Mouse (Mus musculus): ENCODE results near the gene Dhx58. TPM values are rescaled to one million over a fixed set of nuclear protein-coding genes. Genes with fewer than 3 reads are reported as not detected.

Dhx58 gene
- polyA plus RNA-seq (2016; fragmentation: Nextera tagmentation; extraction: Ambion mirVana), result 2.0 and 3.5 TPM in 2 replicates

DNA sequence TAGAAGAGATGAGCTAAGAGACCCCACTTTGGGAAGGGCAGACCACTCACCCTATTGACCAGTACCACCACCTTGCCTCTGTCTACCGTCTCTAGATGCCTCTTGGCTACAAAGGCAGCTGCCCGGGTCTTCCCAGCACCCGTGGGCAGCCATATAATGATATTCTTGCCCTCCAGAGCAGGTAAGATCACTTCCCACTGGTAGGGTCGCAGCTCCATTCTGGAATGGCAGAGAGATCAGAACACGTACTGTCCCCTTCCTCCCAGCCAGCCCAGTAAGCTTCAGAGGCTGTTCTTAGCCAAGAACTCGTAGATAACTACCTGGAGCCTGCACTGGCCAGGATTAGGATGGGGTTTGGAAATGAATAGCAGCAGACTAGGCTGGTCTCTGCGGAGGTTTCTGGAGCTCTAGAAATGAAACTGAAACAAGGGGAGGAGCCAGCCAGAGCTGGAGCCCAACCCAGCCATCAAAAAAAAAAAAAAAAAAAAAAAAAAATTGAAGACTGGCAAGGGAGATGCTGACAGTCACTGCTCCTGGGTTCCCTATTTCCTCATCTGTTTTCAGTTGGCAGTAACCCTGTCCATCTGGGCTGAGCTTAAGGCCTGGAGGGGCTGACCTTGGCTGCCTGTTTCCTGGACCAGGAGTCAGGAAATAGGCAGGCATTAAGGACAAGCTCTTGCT lies at the start of gene Dhx58:
Gene Dhx58 (minus strand): TSS at position 421 of the 681 bp plus-strand sequence.
- Histone ChIP-seq H3K27me3 (ENCODE audit: low read depth, poor library complexity, severe bottlenecking) (peaks cover 14% of the 10 kb centered on the region), H3K4me1 (peaks cover 28% of the 10 kb centered on the region), H3K9me3 (replicated peaks) (no peaks in the 10 kb centered on the region), H3K36me3 (peaks cover 48% of the 10 kb centered on the region), H3K27ac (replicated peaks) (no peak within 1 kb of the TSS), H3K4me3 (0 out of 2 replicates have a peak within 1 kb of the TSS, but pooled peaks have one; percentile 9)
- WGBS, result 75% methylated on average over 7 of the region's 7 CpGs
- no peak for DNase-seq (ENCODE audit: low spot score)

DNA sequence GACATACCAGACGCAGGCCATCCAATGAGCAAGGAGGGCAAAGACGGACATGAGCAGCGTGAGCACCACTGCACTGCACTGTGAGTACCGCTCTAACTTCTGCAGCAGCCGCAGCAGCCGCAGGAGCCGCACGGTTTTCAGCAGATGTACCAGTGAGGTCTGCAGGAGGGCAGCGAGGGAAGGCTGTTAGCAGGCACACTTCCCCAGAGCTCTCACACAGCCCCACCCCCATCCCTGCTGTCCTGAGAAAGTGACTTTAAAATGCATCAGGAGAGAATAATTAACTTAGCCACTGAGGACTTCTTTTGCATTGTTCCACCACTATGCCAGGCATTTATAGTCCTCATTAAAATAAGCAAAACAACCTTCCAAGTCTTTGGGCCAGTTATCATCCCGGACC lies 48.2 kb upstream of the Dhx58 start:
- H3K27ac ChIP-seq (replicated peaks), result no peak overlapping the region
- no peak overlapping the region for H3K4me3 ChIP-seq
- 57% methylated on average over 10 of the region's 10 CpGs for whole genome bisulfite sequencing
- peaks cover 44% of the 10 kb centered on the region for H3K27me3 ChIP-seq (ENCODE audit: low read depth, poor library complexity, severe bottlenecking)
- peaks cover 5% of the 10 kb centered on the region; the same call in 1 of the 2 replicates for H3K36me3 ChIP-seq
- H3K9me3 ChIP-seq (replicated peaks), result no peaks in the 10 kb centered on the region
- no peak for DNase-seq (ENCODE audit: low spot score)
- no peaks in the 10 kb centered on the region; the same call in 1 of the 2 replicates for H3K4me1 ChIP-seq

DNA sequence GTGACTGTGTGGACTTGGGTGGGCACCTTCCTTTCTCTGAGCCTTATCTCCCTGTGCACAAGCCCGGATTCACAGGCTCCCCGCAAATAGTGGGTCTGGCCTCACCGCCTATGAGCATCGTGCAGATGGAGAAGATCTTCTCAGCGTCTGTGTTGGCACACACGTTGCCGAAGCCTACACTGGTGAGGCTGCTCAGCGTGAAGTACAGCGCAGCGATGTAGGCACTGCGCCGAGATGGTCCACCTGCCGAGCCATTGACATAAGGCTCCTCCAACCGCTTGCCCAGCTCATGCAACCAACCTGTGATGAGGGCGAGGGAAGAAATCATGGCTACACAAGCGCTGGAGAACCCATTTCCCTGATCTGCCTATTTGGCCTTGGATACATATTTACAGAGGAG lies 46.1 kb upstream of the Dhx58 start:
- Histone ChIP-seq H3K27me3 (ENCODE audit: low read depth, poor library complexity, severe bottlenecking) (peaks cover 39% of the 10 kb centered on the region), H3K9me3 (replicated peaks) (no peaks in the 10 kb centered on the region), H3K36me3 (peaks cover 5% of the 10 kb centered on the region; the same call in 1 of the 2 replicates), H3K4me1 (no peaks in the 10 kb centered on the region; the same call in 1 of the 2 replicates), H3K4me3 (no peak overlapping the region), H3K27ac (replicated peaks) (no peak overlapping the region)
- WGBS, result 89% methylated on average over 16 of the region's 16 CpGs
- DNase-seq (ENCODE audit: low spot score), result no peak

DNA sequence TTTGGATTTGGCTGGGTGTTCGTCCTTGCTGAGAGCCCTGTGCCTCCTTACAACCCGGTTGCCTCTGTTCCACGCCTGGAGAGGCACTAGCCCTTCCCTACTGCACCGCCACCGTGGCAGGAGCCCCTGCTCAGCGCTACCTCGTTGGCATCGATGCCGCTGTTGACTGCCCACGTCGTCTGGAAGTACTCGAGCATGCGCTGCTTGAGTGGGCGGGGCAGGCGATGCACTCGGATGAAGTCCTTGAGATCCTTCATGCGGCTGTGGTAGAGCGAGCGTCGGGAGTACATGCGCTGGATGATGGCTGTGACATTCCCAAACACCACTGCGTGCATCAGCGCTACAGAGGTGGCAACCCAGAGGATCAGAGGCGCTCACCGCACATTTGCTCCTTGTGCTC lies 45.4 kb upstream of the Dhx58 start:
- peaks cover 5% of the 10 kb centered on the region; the same call in 1 of the 2 replicates for H3K36me3 ChIP-seq
- H3K27me3 ChIP-seq (ENCODE audit: low read depth, poor library complexity, severe bottlenecking), result peaks cover 39% of the 10 kb centered on the region
- no peaks in the 10 kb centered on the region; the same call in 1 of the 2 replicates for H3K4me1 ChIP-seq
- DNase-seq (ENCODE audit: low spot score), result no peak
- H3K27ac ChIP-seq (replicated peaks), result no peak overlapping the region
- 48% methylated on average over 25 of the region's 25 CpGs for WGBS
- H3K9me3 ChIP-seq (replicated peaks), result no peaks in the 10 kb centered on the region
- no peak overlapping the region for H3K4me3 ChIP-seq

DNA sequence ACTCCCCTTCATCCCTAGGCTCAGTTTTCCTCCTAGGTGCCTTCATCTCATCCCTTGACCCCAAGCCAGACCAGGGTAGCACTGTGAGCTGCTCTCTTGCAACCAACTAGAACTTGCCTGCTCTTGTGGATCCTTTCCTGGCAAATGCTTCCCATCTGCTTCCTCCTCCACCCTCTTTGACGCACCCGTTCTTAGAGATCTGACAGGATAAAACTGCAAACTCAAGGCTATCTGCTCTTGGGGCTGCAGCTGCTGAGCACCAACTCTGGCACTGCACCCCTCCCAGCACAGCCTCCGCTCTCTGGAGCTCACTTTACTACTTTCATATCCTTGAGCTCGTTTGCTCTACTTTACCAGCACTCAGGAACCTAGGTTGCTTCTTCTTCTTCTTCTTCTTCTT lies 44.5 kb upstream of the Dhx58 start:
- H3K4me1 ChIP-seq, result no peaks in the 10 kb centered on the region; the same call in 1 of the 2 replicates
- peaks cover 5% of the 10 kb centered on the region; the same call in 1 of the 2 replicates for H3K36me3 ChIP-seq
- peaks cover 39% of the 10 kb centered on the region for H3K27me3 ChIP-seq (ENCODE audit: low read depth, poor library complexity, severe bottlenecking)
- DNase-seq (ENCODE audit: low spot score), result no peak
- no peak overlapping the region for H3K4me3 ChIP-seq
- no peak overlapping the region for H3K27ac ChIP-seq (replicated peaks)
- 86% methylated on average over 4 of the region's 4 CpGs for WGBS
- no peaks in the 10 kb centered on the region for H3K9me3 ChIP-seq (replicated peaks)

DNA sequence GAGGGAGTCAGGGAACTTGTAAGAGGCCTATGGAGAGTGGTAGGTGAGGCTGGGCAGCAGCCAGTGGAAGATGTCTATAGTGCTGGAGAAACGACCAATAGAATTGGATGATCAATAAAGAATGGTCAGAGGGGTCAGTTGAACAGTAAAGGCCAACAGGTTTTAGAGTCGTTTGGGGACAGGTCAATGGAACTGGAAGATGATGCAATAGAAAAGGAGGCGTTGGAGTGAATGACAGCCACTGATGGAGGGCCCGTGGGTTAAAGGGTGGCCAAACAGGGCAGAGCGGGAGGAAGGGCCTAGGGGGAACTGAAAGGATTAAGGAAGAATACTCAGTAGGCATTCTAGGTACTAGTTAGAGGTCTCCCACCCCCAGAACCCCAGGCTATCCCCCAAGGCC lies 43.0 kb upstream of the Dhx58 start:
- WGBS, result 84% methylated on average over 5 of the region's 5 CpGs
- Histone ChIP-seq H3K36me3 (peaks cover 5% of the 10 kb centered on the region; the same call in 1 of the 2 replicates), H3K9me3 (replicated peaks) (no peaks in the 10 kb centered on the region)

DNA sequence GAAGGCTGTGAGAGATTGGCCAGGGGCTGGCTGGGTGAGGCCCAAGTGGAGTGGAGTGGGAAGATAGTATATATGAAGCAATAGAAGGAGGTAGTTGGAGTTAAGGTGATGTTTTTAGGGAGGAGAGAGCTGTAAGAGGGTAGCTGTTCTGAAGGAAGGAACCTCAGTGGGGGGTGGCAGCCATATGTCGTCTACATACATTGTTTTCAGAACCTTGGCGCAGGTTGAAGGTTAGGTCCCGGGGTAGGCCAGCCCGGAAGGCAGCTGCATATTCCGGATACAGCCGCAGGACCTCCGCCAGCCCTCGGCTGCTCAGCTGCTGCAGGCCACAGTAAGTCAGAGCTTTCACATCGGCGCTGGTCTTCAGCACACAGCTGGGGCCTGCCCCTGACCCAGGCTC lies 42.5 kb upstream of the Dhx58 start:
- no peaks in the 10 kb centered on the region for H3K9me3 ChIP-seq (replicated peaks)
- H3K27ac ChIP-seq (replicated peaks), result no peak overlapping the region
- H3K36me3 ChIP-seq, result peaks cover 2% of the 10 kb centered on the region; the same call in 1 of the 2 replicates
- no peaks in the 10 kb centered on the region for H3K4me1 ChIP-seq
- no peak overlapping the region for H3K4me3 ChIP-seq
- 84% methylated on average over 10 of the region's 10 CpGs for WGBS
- DNase-seq (ENCODE audit: low spot score), result no peak
- H3K27me3 ChIP-seq (ENCODE audit: low read depth, poor library complexity, severe bottlenecking), result peaks cover 32% of the 10 kb centered on the region

More for the DNA sequence above, 43.0 kb upstream of the Dhx58 start:
- Histone ChIP-seq H3K27me3 (ENCODE audit: low read depth, poor library complexity, severe bottlenecking) (peaks cover 38% of the 10 kb centered on the region), H3K4me3 (no peak overlapping the region), H3K27ac (replicated peaks) (no peak overlapping the region), H3K4me1 (no peaks in the 10 kb centered on the region; the same call in 1 of the 2 replicates)
- no peak for DNase-seq (ENCODE audit: low spot score)

DNA sequence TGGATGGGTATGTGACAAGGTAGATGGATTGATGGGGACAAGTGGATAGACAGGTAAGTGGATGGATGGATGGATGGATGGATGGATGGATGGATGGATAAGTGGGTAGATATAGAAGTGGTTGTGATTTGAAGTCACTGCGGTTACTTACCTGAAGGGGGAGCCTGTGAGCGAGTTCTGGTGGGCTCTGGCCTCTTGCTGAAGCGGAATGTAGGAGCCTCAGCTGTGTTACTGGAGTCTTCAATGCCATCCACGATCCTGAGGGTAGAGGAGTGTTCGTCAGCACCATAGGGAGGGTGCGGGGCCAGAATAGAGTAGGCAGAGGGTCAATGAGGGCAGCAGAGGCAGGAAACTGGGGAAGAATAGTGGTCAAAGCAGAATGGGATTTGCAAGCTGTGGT lies 41.0 kb upstream of the Dhx58 start:
- Histone ChIP-seq H3K27ac (replicated peaks) (no peak overlapping the region), H3K4me3 (no peak overlapping the region), H3K4me1 (no peaks in the 10 kb centered on the region), H3K27me3 (ENCODE audit: low read depth, poor library complexity, severe bottlenecking) (peaks cover 21% of the 10 kb centered on the region), H3K36me3 (no peaks in the 10 kb centered on the region; the same call in 1 of the 2 replicates), H3K9me3 (replicated peaks) (no peaks in the 10 kb centered on the region)
- WGBS, result 16% methylated on average over 6 of the region's 6 CpGs
- peak; percentile 45 for DNase-seq (ENCODE audit: low spot score)

DNA sequence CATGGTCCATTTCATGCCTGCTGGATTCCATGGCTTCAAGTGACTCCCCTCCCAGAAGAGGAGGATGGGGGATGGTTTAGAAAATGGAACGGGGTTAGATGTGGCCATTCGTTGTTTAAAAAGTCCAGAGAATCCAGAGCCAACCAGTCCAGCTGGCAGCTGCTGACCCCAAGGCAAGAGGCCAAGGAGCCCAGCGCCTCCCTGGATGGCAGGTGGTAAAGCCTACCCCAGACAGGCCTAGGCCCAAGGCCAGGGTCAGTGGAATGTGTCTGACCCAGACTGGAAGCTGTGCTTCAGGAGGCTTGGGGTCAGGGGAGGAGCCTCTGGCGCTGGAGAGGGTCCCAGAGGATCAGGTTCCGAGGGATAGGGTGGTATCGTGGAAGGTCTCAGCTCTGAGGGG lies 37.3 kb upstream of the Dhx58 start:
- Histone ChIP-seq H3K36me3 (no peaks in the 10 kb centered on the region), H3K27ac (replicated peaks) (no peak overlapping the region), H3K4me3 (no peak overlapping the region), H3K4me1 (peaks cover 20% of the 10 kb centered on the region), H3K9me3 (replicated peaks) (no peaks in the 10 kb centered on the region), H3K27me3 (ENCODE audit: low read depth, poor library complexity, severe bottlenecking) (no peaks in the 10 kb centered on the region)
- WGBS, result 78% methylated on average over 6 of the region's 6 CpGs
- no peak for DNase-seq (ENCODE audit: low spot score)

DNA sequence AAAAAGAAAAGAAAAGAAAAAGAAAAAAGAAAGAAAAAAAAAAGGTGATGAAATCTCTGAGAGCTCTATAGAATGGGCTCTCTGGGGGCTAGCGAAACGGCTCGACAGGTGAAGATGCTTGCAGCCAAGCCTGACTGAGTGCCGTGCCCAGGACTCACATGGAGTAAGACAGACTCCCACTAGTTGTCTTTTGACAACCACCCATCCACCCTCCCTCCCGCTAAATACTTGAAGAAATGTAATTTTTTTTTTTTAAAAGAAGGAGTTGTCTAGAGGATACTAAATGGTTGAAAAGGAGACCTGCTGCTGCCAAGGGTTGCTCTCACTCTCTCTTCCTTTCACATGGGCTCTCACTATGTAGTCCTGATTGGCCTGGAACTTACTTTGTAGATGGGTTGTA lies 34.7 kb upstream of the Dhx58 start:
- H3K4me3 ChIP-seq, result peak overlapping the region; percentile 98
- no peaks in the 10 kb centered on the region for H3K27me3 ChIP-seq (ENCODE audit: low read depth, poor library complexity, severe bottlenecking)
- H3K9me3 ChIP-seq (replicated peaks), result no peaks in the 10 kb centered on the region
- no peak for DNase-seq (ENCODE audit: low spot score)
- 24% methylated on average over 5 of the region's 5 CpGs for WGBS
- H3K4me1 ChIP-seq, result peaks cover 29% of the 10 kb centered on the region
- H3K36me3 ChIP-seq, result peaks cover 14% of the 10 kb centered on the region
- H3K27ac ChIP-seq (replicated peaks), result peak overlapping the region; percentile 90

DNA sequence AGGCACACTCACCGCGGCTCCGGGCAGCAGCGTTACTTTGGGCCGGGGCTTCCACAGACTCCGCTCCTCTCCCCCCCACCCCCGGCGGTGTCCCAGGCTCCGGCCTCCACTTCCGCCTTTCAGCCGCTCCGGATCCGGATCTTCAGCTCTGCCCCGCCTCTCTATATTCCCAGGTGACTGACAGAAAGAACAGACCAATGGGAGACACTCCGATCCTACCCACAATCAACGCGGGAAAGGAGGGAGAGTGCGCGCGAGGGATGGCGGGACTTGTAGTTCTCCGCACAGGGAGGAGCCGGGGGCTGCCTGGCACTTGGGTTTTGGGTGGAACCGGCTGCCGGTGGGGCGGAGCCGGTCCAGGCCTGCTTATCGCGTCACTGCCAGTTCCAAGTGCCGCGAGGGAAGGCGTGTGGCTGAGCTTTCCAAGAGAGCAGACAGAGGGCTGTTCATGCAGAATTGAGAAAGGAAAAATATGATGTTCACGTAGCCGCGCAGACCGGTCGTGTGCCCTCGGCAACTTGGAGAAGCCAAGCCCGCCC lies 34.1 kb upstream of the Dhx58 start, which contains the start of gene Rab5c:
Gene Rab5c (minus strand): TSS at position 150 of the 539 bp plus-strand sequence.
- peak within 1 kb of the TSS; percentile 90 for H3K27ac ChIP-seq (replicated peaks)
- no peaks in the 10 kb centered on the region for H3K27me3 ChIP-seq (ENCODE audit: low read depth, poor library complexity, severe bottlenecking)
- H3K4me1 ChIP-seq, result peaks cover 29% of the 10 kb centered on the region
- DNase-seq (ENCODE audit: low spot score), result peak; percentile 99
- peaks cover 20% of the 10 kb centered on the region for H3K36me3 ChIP-seq
- H3K4me3 ChIP-seq, result peak within 1 kb of the TSS; percentile 98
- H3K9me3 ChIP-seq (replicated peaks), result no peaks in the 10 kb centered on the region
- under 1% methylated on average over 39 of the region's 39 CpGs for WGBS

DNA sequence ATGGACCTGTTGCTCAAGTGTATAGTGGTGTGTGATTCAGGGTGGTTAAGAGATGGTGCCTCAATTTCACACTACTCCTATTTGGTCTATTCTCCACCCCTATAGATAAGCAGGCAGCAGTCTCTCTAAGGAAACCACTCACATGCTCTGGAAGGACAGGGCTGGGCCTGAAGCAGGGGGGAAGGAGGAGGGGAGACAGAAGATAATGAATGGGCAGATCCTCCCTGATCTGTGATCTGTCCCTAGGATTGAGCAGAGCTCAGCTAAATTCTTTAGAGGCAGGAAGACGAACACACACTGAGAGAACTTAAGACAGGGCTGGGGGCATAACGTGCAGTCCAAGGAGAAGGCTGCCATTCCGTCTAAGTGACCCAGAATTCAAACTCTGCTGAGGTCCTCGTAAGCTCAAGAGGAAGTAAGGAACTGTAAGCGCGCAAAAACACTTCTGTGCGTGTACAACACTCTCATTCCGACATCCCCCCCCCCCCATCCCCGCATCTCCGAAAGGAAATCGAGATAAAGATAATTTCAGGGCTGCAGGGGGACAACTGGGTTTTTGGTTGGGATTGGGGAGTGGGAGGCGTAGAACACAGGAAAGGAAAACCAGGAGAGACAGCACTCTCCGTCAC lies 33.1 kb upstream of the Dhx58 start:
- no peaks in the 10 kb centered on the region for H3K27me3 ChIP-seq (ENCODE audit: low read depth, poor library complexity, severe bottlenecking)
- no peak for DNase-seq (ENCODE audit: low spot score)
- peaks cover 28% of the 10 kb centered on the region for H3K36me3 ChIP-seq
- peak overlapping the region; percentile 98 for H3K4me3 ChIP-seq
- H3K4me1 ChIP-seq, result peaks cover 29% of the 10 kb centered on the region
- no peaks in the 10 kb centered on the region for H3K9me3 ChIP-seq (replicated peaks)
- H3K27ac ChIP-seq (replicated peaks), result peak overlapping the region; percentile 90
- WGBS, result 4% methylated on average over 13 of the region's 13 CpGs

DNA sequence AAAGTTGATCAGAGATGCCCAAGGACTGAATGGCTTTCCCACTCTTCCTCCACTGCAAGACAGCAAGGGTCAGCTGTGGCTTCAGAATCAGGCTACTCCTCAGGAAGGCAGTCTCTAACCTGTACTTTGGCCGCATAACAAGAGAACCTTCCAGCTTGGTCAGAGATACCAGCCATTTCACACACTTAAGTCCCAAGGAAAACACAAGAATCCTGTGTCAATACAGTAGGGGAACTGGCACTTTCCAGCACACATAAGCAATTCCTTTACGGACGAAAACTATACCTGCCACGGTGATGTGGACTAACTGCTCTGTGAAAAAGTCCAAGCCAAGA lies 32.6 kb upstream of the Dhx58 start:
- no peaks in the 10 kb centered on the region for H3K27me3 ChIP-seq (ENCODE audit: low read depth, poor library complexity, severe bottlenecking)
- H3K36me3 ChIP-seq, result peaks cover 33% of the 10 kb centered on the region
- H3K27ac ChIP-seq (replicated peaks), result no peak overlapping the region
- H3K4me3 ChIP-seq, result peak overlapping the region; percentile 98
- peaks cover 29% of the 10 kb centered on the region for H3K4me1 ChIP-seq
- 82% methylated on average over 4 of the region's 4 CpGs for WGBS
- DNase-seq (ENCODE audit: low spot score), result no peak
- H3K9me3 ChIP-seq (replicated peaks), result no peaks in the 10 kb centered on the region

All from midbrain, embryonic 10.5 days (tissue).